Mouse (Mus musculus): ENCODE measurements around the gene Ypel2. TPM values are rescaled to one million over a fixed set of nuclear protein-coding genes. Genes with fewer than 3 reads are reported as not detected.

Gene Ypel2
- polyA plus RNA-seq, 1 experiment from 2014 or later, result 7.6 TPM

- no peaks in the 10 kb centered on the region for H3K27me3 ChIP-seq (ENCODE audit: control insufficient read depth, insufficient read depth, low read length)
- no peak for ATAC-seq (replicated peaks; ENCODE audit: insufficient number of reproducible peaks, low FRiP score, low TSS enrichment, low read depth)
- WGBS, result 65% methylated on average over 2 of the region's 2 CpGs
- no peak overlapping the region for H3K27ac ChIP-seq (replicated peaks; ENCODE audit: low read depth, low read length)
- no peak overlapping the region for H3K4me2 ChIP-seq (ENCODE audit: low read depth, low read length)
- DNase-seq (ENCODE audit: low spot score), result no peak
- no peak overlapping the region for H3K4me3 ChIP-seq (ENCODE audit: low read depth, low read length)
- H3K9me3 ChIP-seq (replicated peaks; ENCODE audit: control insufficient read depth, low read length), result no peaks in the 10 kb centered on the region
- no peaks in the 10 kb centered on the region for H3K4me1 ChIP-seq (ENCODE audit: control insufficient read depth, insufficient read depth, low read length)
- H3K9ac ChIP-seq (replicated peaks; ENCODE audit: low read length), result no peak overlapping the region
- no peaks in the 10 kb centered on the region for H3K36me3 ChIP-seq (replicated peaks; ENCODE audit: control insufficient read depth, insufficient read depth, low read depth, low read length)
These were observed 58.6 kb downstream of the Ypel2 start for GRCm38 (mm10) chr11:86934895-86935294.

- no peak for DNase-seq (ENCODE audit: low spot score)
- H3K9ac ChIP-seq (replicated peaks; ENCODE audit: low read length), result no peak overlapping the region
- no peaks in the 10 kb centered on the region for H3K27me3 ChIP-seq (ENCODE audit: control insufficient read depth, insufficient read depth, low read length)
- WGBS, result 91% methylated on average over 2 of the region's 2 CpGs
- H3K4me1 ChIP-seq (ENCODE audit: control insufficient read depth, insufficient read depth, low read length), result no peaks in the 10 kb centered on the region
- no peak overlapping the region for H3K27ac ChIP-seq (replicated peaks; ENCODE audit: low read depth, low read length)
- H3K4me2 ChIP-seq (ENCODE audit: low read depth, low read length), result no peak overlapping the region
- no peaks in the 10 kb centered on the region for H3K9me3 ChIP-seq (replicated peaks; ENCODE audit: control insufficient read depth, low read length)
- no peaks in the 10 kb centered on the region for H3K36me3 ChIP-seq (replicated peaks; ENCODE audit: control insufficient read depth, insufficient read depth, low read depth, low read length)
- H3K4me3 ChIP-seq (ENCODE audit: low read depth, low read length), result no peak overlapping the region
- no peak for ATAC-seq (replicated peaks; ENCODE audit: insufficient number of reproducible peaks, low FRiP score, low TSS enrichment, low read depth)
These were observed 61.3 kb downstream of the Ypel2 start for GRCm38 (mm10) chr11:86932201-86932600.

GRCm38 (mm10) chr11:86930636-86931180 lies 62.8 kb downstream of the Ypel2 start:
- Histone ChIP-seq H3K4me2 (ENCODE audit: low read depth, low read length) (no peak overlapping the region), H3K9me3 (replicated peaks; ENCODE audit: control insufficient read depth, low read length) (no peaks in the 10 kb centered on the region), H3K27me3 (ENCODE audit: control insufficient read depth, insufficient read depth, low read length) (no peaks in the 10 kb centered on the region), H3K36me3 (replicated peaks; ENCODE audit: control insufficient read depth, insufficient read depth, low read depth, low read length) (no peaks in the 10 kb centered on the region), H3K27ac (replicated peaks; ENCODE audit: low read depth, low read length) (no peak overlapping the region), H3K9ac (replicated peaks; ENCODE audit: low read length) (no peak overlapping the region), H3K4me1 (ENCODE audit: control insufficient read depth, insufficient read depth, low read length) (no peaks in the 10 kb centered on the region), H3K4me3 (ENCODE audit: low read depth, low read length) (no peak overlapping the region)
- 76% methylated on average over 10 of the region's 10 CpGs for WGBS
- DNase-seq (ENCODE audit: low spot score) (no peak), ATAC-seq (replicated peaks; ENCODE audit: insufficient number of reproducible peaks, low FRiP score, low TSS enrichment, low read depth) (no peak)

GRCm38 (mm10) chr11:86929985-86930384 lies 63.5 kb downstream of the Ypel2 start:
- no peak for DNase-seq (ENCODE audit: low spot score)
- ATAC-seq (replicated peaks; ENCODE audit: insufficient number of reproducible peaks, low FRiP score, low TSS enrichment, low read depth), result no peak
- Histone ChIP-seq H3K36me3 (replicated peaks; ENCODE audit: control insufficient read depth, insufficient read depth, low read depth, low read length) (no peaks in the 10 kb centered on the region), H3K4me1 (ENCODE audit: control insufficient read depth, insufficient read depth, low read length) (no peaks in the 10 kb centered on the region), H3K4me2 (ENCODE audit: low read depth, low read length) (no peak overlapping the region), H3K27ac (replicated peaks; ENCODE audit: low read depth, low read length) (no peak overlapping the region), H3K9ac (replicated peaks; ENCODE audit: low read length) (no peak overlapping the region), H3K27me3 (ENCODE audit: control insufficient read depth, insufficient read depth, low read length) (no peaks in the 10 kb centered on the region), H3K9me3 (replicated peaks; ENCODE audit: control insufficient read depth, low read length) (no peaks in the 10 kb centered on the region), H3K4me3 (ENCODE audit: low read depth, low read length) (no peak overlapping the region)

- H3K4me3 ChIP-seq (ENCODE audit: low read depth, low read length), result no peak overlapping the region
- H3K4me2 ChIP-seq (ENCODE audit: low read depth, low read length), result no peak overlapping the region
- H3K36me3 ChIP-seq (replicated peaks; ENCODE audit: control insufficient read depth, insufficient read depth, low read depth, low read length), result no peaks in the 10 kb centered on the region
- WGBS, result 87% methylated on average over 4 of the region's 4 CpGs
- no peak overlapping the region for H3K9ac ChIP-seq (replicated peaks; ENCODE audit: low read length)
- no peak for DNase-seq (ENCODE audit: low spot score)
- H3K27me3 ChIP-seq (ENCODE audit: control insufficient read depth, insufficient read depth, low read length), result no peaks in the 10 kb centered on the region
- ATAC-seq (replicated peaks; ENCODE audit: insufficient number of reproducible peaks, low FRiP score, low TSS enrichment, low read depth), result no peak
- H3K4me1 ChIP-seq (ENCODE audit: control insufficient read depth, insufficient read depth, low read length), result no peaks in the 10 kb centered on the region
- H3K9me3 ChIP-seq (replicated peaks; ENCODE audit: control insufficient read depth, low read length), result no peaks in the 10 kb centered on the region
- H3K27ac ChIP-seq (replicated peaks; ENCODE audit: low read depth, low read length), result no peak overlapping the region
These were observed 64.0 kb downstream of the Ypel2 start for GRCm38 (mm10) chr11:86929531-86929930.

- WGBS, result 78% methylated on average over 9 of the region's 9 CpGs
- DNase-seq (ENCODE audit: low spot score), result no peak
These were observed 68.3 kb downstream of the Ypel2 start for GRCm38 (mm10) chr11:86925085-86925638.

GRCm38 (mm10) chr11:86924629-86925028 lies 68.9 kb downstream of the Ypel2 start:
- no peak for ATAC-seq (replicated peaks; ENCODE audit: insufficient number of reproducible peaks, low FRiP score, low TSS enrichment, low read depth)
- H3K4me2 ChIP-seq (ENCODE audit: low read depth, low read length), result no peak overlapping the region
- H3K9ac ChIP-seq (replicated peaks; ENCODE audit: low read length), result no peak overlapping the region
- no peaks in the 10 kb centered on the region for H3K27me3 ChIP-seq (ENCODE audit: control insufficient read depth, insufficient read depth, low read length)
- H3K4me3 ChIP-seq (ENCODE audit: low read depth, low read length), result no peak overlapping the region
- DNase-seq (ENCODE audit: low spot score), result no peak
- H3K9me3 ChIP-seq (replicated peaks; ENCODE audit: control insufficient read depth, low read length), result no peaks in the 10 kb centered on the region
- 77% methylated on average over 3 of the region's 3 CpGs for WGBS
- no peaks in the 10 kb centered on the region for H3K4me1 ChIP-seq (ENCODE audit: control insufficient read depth, insufficient read depth, low read length)
- H3K27ac ChIP-seq (replicated peaks; ENCODE audit: low read depth, low read length), result no peak overlapping the region
- H3K36me3 ChIP-seq (replicated peaks; ENCODE audit: control insufficient read depth, insufficient read depth, low read depth, low read length), result no peaks in the 10 kb centered on the region

More at GRCm38 (mm10) chr11:86925085-86925638, 68.3 kb downstream of the Ypel2 start:
- no peaks in the 10 kb centered on the region for H3K9me3 ChIP-seq (replicated peaks; ENCODE audit: control insufficient read depth, low read length)
- no peak for ATAC-seq (replicated peaks; ENCODE audit: insufficient number of reproducible peaks, low FRiP score, low TSS enrichment, low read depth)
- H3K4me1 ChIP-seq (ENCODE audit: control insufficient read depth, insufficient read depth, low read length), result no peaks in the 10 kb centered on the region
- H3K27ac ChIP-seq (replicated peaks; ENCODE audit: low read depth, low read length), result no peak overlapping the region
- no peak overlapping the region for H3K4me2 ChIP-seq (ENCODE audit: low read depth, low read length)
- H3K27me3 ChIP-seq (ENCODE audit: control insufficient read depth, insufficient read depth, low read length), result no peaks in the 10 kb centered on the region
- no peak overlapping the region for H3K9ac ChIP-seq (replicated peaks; ENCODE audit: low read length)
- H3K36me3 ChIP-seq (replicated peaks; ENCODE audit: control insufficient read depth, insufficient read depth, low read depth, low read length), result no peaks in the 10 kb centered on the region
- H3K4me3 ChIP-seq (ENCODE audit: low read depth, low read length), result no peak overlapping the region

GRCm38 (mm10) chr11:86923654-86924053 lies 69.9 kb downstream of the Ypel2 start:
- H3K27ac ChIP-seq (replicated peaks; ENCODE audit: low read depth, low read length), result no peak overlapping the region
- 36% methylated on average over 2 of the region's 2 CpGs for WGBS
- no peaks in the 10 kb centered on the region for H3K4me1 ChIP-seq (ENCODE audit: control insufficient read depth, insufficient read depth, low read length)
- H3K4me3 ChIP-seq (ENCODE audit: low read depth, low read length), result no peak overlapping the region
- H3K9me3 ChIP-seq (replicated peaks; ENCODE audit: control insufficient read depth, low read length), result no peaks in the 10 kb centered on the region
- no peak overlapping the region for H3K9ac ChIP-seq (replicated peaks; ENCODE audit: low read length)
- no peak overlapping the region for H3K4me2 ChIP-seq (ENCODE audit: low read depth, low read length)
- ATAC-seq (replicated peaks; ENCODE audit: insufficient number of reproducible peaks, low FRiP score, low TSS enrichment, low read depth) (no peak), DNase-seq (ENCODE audit: low spot score) (no peak)
- no peaks in the 10 kb centered on the region for H3K36me3 ChIP-seq (replicated peaks; ENCODE audit: control insufficient read depth, insufficient read depth, low read depth, low read length)
- no peaks in the 10 kb centered on the region for H3K27me3 ChIP-seq (ENCODE audit: control insufficient read depth, insufficient read depth, low read length)

All from embryonic facial prominence, embryonic 11.5 days (tissue).